Comparison of ENCODE assay signal across 10 mouse cellular contexts in genomic region chr4:140868484-140869190, GRCm38 (mm10). TPM values are rescaled to one million over a fixed set of nuclear protein-coding genes. Genes with fewer than 3 reads are reported as not detected.
DNase-seq lines count a peak whose midpoint lies in the region; ATAC-seq lines count a peak whose summit lies in the region.
"Had no signal": no experiment of that assay in that cellular context is flagged by ENCODE, and none has a peak within 500 bp of the region (broad histone marks: within the 10 kb centered on the region; RNA-seq: fewer than 3 reads in every experiment).

No protein-coding gene starts in this region.

- ATAC-seq in embryonic facial prominence, embryonic 13.5 days (ENCODE audit: insufficient number of reproducible peaks, insufficient read depth, low FRiP score, low TSS enrichment, low read depth), result no peak

- no peaks in the 10 kb centered on the region for H3K9me3 ChIP-seq in embryonic facial prominence, embryonic 13.5 days

- peak; percentile 39 to 47 for DNase-seq in spleen, adult 18-20 months
- DNase-seq in spleen, postnatal 14 days (ENCODE audit: low spot score in 2 of 2), result no peak
- DNase-seq in thymus, postnatal 25 days, result peak; percentile 71
- DNase-seq in left cerebral cortex, postnatal 25 days (ENCODE audit: low spot score in 2 of 2), result no peak
- no peak for DNase-seq in cerebellum, adult 9-10 months
- DNase-seq in Muller cell, postnatal 12 days (ENCODE audit: inconsistent ontology term), result no peak

- H3K9ac ChIP-seq in embryonic facial prominence, embryonic 13.5 days, result 0 out of 2 replicates have a peak overlapping the region, but pooled peaks have one; percentile 32

- H3K4me1 ChIP-seq in embryonic facial prominence, embryonic 13.5 days, result peaks cover 10% of the 10 kb centered on the region

- H3K4me3 ChIP-seq in embryonic facial prominence, embryonic 13.5 days, result peak overlapping the region; percentile 9; the same call in 1 of the 2 replicates
- H3K4me3 ChIP-seq in macrophage (ENCODE audit: inconsistent target), result no peak overlapping the region

- peak overlapping the region; percentile 41 for H3K4me2 ChIP-seq in embryonic facial prominence, embryonic 13.5 days

- WGBS in embryonic facial prominence, embryonic 13.5 days, result 2% methylated on average over 14 of the region's 14 CpGs
- 30% methylated on average over 13 of the region's 14 CpGs for WGBS in macrophage (ENCODE audit: missing documents)

- H3K36me3 ChIP-seq in embryonic facial prominence, embryonic 13.5 days, result no peaks in the 10 kb centered on the region
- no peaks in the 10 kb centered on the region for H3K36me3 ChIP-seq in macrophage (ENCODE audit: inconsistent target)

- no peaks in the 10 kb centered on the region for H3K79me2 ChIP-seq in macrophage (ENCODE audit: inconsistent target)

- 0 out of 2 replicates have a peak, but pooled peaks cover 6% of the 10 kb centered on the region for H3K27me3 ChIP-seq in embryonic facial prominence, embryonic 13.5 days

- intact Hi-C loops in left cerebral cortex, postnatal 25 days (cut with DNase I), result no loop called here

- no peak overlapping the region for H3K27ac ChIP-seq in embryonic facial prominence, embryonic 13.5 days
- H3K27ac ChIP-seq in macrophage, result peak overlapping the region; percentile 57

RNA-seq across cellular contexts. Expression of gene Padi1, which starts 23.1 kb away (rescaled TPM):
- polyA plus RNA-seq in embryonic facial prominence, embryonic 13.5 days (2015; fragmentation: Nextera tagmentation; extraction: Ambion mirVana), result 0.07 and 0.14 TPM in 2 replicates
- not detected for total RNA-seq in macrophage (2018; cell fraction: chromatin; rRNA removed)
- total RNA-seq in macrophage (2018; cell fraction: cytosol; rRNA removed), result under 1 TPM in 2 of 26 experiments, not detected in 24; under 0.01 to 0.03 TPM
- not detected for total RNA-seq in macrophage (2018; cell fraction: nucleus; rRNA removed)
- polyA plus RNA-seq in macrophage (2018), result not detected in 3 replicates
- not detected for total RNA-seq in left cerebral cortex, postnatal 25 days (2021)

RNA-seq across cellular contexts. Expression of gene Padi2, which starts 37.5 kb away (rescaled TPM):
- polyA plus RNA-seq in embryonic facial prominence, embryonic 13.5 days (2015; fragmentation: Nextera tagmentation; extraction: Ambion mirVana), result 1.8 and 2.3 TPM in 2 replicates
- total RNA-seq in macrophage (2018; cell fraction: chromatin; rRNA removed), result 1 to 10 TPM in 12 of 26 experiments, under 1 TPM in 11, not detected in 3; 0.20 to 5.4 (median 1.2) TPM
- total RNA-seq in macrophage (2018; cell fraction: cytosol; rRNA removed), result 1 to 10 TPM in 24 of 26 experiments, under 1 TPM in 2; 0.76 to 8.7 (median 3.5) TPM
- total RNA-seq in macrophage (2018; cell fraction: nucleus; rRNA removed), result 1 to 10 TPM in 19 of 26 experiments, under 1 TPM in 7; 0.47 to 6.7 (median 1.9) TPM
- polyA plus RNA-seq in macrophage (2018), result 5.2 to 6.9 TPM (median 5.6 TPM) in 3 replicates
- total RNA-seq in left cerebral cortex, postnatal 25 days (2021), result 10 to 100 TPM in 1 of 2 experiments, 1 to 10 TPM in 1; 9.5 to 12.1 TPM

RNA-seq across cellular contexts. Expression of gene Padi3, which starts 58.2 kb away (rescaled TPM):
- 0.14 and 0.28 TPM in 2 replicates for polyA plus RNA-seq in embryonic facial prominence, embryonic 13.5 days (2015; fragmentation: Nextera tagmentation; extraction: Ambion mirVana)
- under 1 TPM in 1 of 26 experiments, not detected in 25; 0.24 TPM for total RNA-seq in macrophage (2018; cell fraction: chromatin; rRNA removed)
- under 1 TPM; 0.03 to 0.29 (median 0.09) TPM for total RNA-seq in macrophage (2018; cell fraction: cytosol; rRNA removed)
- total RNA-seq in macrophage (2018; cell fraction: nucleus; rRNA removed), result not detected
- 0.11 to 0.18 TPM (median 0.17 TPM) in 3 replicates for polyA plus RNA-seq in macrophage (2018)
- not detected for total RNA-seq in left cerebral cortex, postnatal 25 days (2021)
- total RNA-seq: monocyte, adult 5-6 weeks had no signal
- polyA plus RNA-seq: cortical plate, adult 2 months had no signal

Comparison
In these comparisons a context has a peak if more than half of its experiments do, and no peak if none do; other contexts are left out.
1. DNase-seq: peak in spleen, adult 18-20 months (2 of 2) and thymus, postnatal 25 days (single experiment); none in spleen, postnatal 14 days (0 of 2), left cerebral cortex, postnatal 25 days (0 of 2), cerebellum, adult 9-10 months (single experiment) and Muller cell, postnatal 12 days (single experiment).